ENCODE assay signal across 8 mouse cellular contexts in the genomic region with DNA sequence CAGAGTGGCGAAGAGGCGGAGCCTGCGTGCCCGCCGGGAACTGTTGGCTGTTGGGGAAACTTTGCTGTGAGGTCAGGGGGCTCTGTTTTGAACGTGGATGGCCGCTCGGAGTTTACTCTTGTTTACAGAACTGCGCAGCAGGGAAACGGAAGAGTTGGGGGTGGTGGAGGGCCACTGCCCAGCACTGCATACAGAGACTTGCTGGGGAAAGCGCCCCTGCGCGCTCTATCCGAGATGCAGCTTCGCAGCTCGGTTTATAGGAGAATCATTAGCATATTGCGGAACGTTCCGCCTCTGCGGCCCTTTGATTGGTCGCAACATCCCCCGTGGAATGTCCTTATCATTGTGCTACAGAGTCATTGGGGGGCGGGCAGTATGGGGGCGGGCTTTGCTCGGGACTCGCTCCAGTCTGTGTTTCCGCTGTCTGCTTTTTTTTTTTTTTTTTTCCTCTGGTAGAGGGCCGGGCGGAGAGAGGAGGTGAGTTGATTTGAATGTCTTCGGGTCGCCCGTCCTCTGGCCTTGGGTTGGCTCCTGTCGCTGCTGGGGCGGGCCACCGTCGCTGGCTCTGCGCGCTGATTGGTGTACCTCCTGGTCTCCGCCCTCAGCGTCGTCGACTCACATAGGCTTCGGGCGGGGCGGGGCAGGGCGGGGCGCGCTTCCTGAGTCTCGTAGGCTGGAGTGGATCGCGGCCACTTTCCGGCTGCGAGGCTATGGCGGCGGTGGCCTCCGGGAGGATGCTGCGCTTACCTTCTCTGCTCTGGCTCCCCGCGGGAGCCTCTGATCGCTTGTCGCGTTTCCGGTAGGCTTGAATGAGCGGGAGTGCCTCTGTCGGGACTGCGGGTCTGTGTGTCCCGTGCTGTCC. TPM values are rescaled to one million over a fixed set of nuclear protein-coding genes. Genes with fewer than 3 reads are reported as not detected.
DNase-seq lines count a peak whose midpoint lies in the region; ATAC-seq lines count a peak whose summit lies in the region.

No protein-coding gene starts in this region.

- peak overlapping the region; percentile 94 for H3K9ac ChIP-seq in lung, embryonic 16.5 days (ENCODE audit: low read length)

- peaks cover 12% of the 10 kb centered on the region for H3K36me3 ChIP-seq in lung, embryonic 16.5 days (ENCODE audit: control insufficient read depth, insufficient read depth, low read length)

- peak overlapping the region; percentile 93 for H3K4me3 ChIP-seq in lung, embryonic 16.5 days (ENCODE audit: low read length)

- under 1% methylated on average over 67 of the region's 67 CpGs for WGBS in lung, embryonic 16.5 days

- ATAC-seq in hematopoietic stem cell, adult 5-6 weeks (replicated peaks in 1 of 2; ENCODE audit: insufficient read depth in 1 of 2, low FRiP score in 2 of 2, low TSS enrichment in 1 of 2, low read depth in 1 of 2, poor library complexity in 2 of 2, severe bottlenecking in 2 of 2) = peak; percentile 69 to 79
- peak; percentile 82 for ATAC-seq in lung, embryonic 16.5 days (ENCODE audit: low read depth)

- peak; percentile 97 for DNase-seq in MEL-GATA-1-ER (ENCODE audit: extremely low read depth, low read depth)
- peak; percentile 96 for DNase-seq in cerebellum, adult 8-10 months
- DNase-seq in forelimb bud, embryonic 11.5 days (ENCODE audit: low read depth, low spot score) = peak; percentile 99
- peak; percentile 92 for DNase-seq in layer of hippocampus, adult 9-10 months (ENCODE audit: low spot score)
- DNase-seq in ovary, postnatal 10 days (ENCODE audit: low spot score) = peak; percentile 95
- DNase-seq in thymus, postnatal 10 days (ENCODE audit: low spot score in 2 of 2) = peak; percentile 95 to 98

- peak overlapping the region; percentile 100 for H3K27ac ChIP-seq in lung, embryonic 16.5 days (ENCODE audit: low read length)

- no peaks in the 10 kb centered on the region for H3K27me3 ChIP-seq in lung, embryonic 16.5 days (ENCODE audit: control insufficient read depth, insufficient read depth, low read depth, low read length)

- H3K4me1 ChIP-seq in lung, embryonic 16.5 days (replicated peaks; ENCODE audit: control insufficient read depth, insufficient read depth, low read length) = peaks cover 15% of the 10 kb centered on the region

- H3K9me3 ChIP-seq in lung, embryonic 16.5 days (ENCODE audit: control insufficient read depth, low read length) = no peaks in the 10 kb centered on the region

- H3K4me2 ChIP-seq in lung, embryonic 16.5 days (ENCODE audit: low read depth, low read length) = peak overlapping the region; percentile 79

RNA-seq across cellular contexts. Expression of a gene that starts 2.6 kb away (rescaled TPM):
- 67.9 and 96.2 TPM in 2 replicates for total RNA-seq in hematopoietic stem cell, adult 5-6 weeks (2017)
- polyA plus RNA-seq in lung, embryonic 16.5 days (2015; fragmentation: Nextera tagmentation; extraction: Ambion mirVana) = 36.3 and 36.8 TPM in 2 replicates

RNA-seq across cellular contexts. Expression of a gene that starts 7.4 kb away (rescaled TPM):
- total RNA-seq in hematopoietic stem cell, adult 5-6 weeks (2017) = 37.0 and 41.1 TPM in 2 replicates
- 24.5 and 27.2 TPM in 2 replicates for polyA plus RNA-seq in lung, embryonic 16.5 days (2015; fragmentation: Nextera tagmentation; extraction: Ambion mirVana)

Comparison
In these comparisons a context has a peak if more than half of its experiments do, and no peak if none do; other contexts are left out.
1. Peak in every context shown above with its lines: DNase-seq, ATAC-seq, H3K4me3 ChIP-seq and H3K27ac ChIP-seq.